Mouse (Mus musculus): ENCODE measurements around the gene Camk2n1.

DNA sequence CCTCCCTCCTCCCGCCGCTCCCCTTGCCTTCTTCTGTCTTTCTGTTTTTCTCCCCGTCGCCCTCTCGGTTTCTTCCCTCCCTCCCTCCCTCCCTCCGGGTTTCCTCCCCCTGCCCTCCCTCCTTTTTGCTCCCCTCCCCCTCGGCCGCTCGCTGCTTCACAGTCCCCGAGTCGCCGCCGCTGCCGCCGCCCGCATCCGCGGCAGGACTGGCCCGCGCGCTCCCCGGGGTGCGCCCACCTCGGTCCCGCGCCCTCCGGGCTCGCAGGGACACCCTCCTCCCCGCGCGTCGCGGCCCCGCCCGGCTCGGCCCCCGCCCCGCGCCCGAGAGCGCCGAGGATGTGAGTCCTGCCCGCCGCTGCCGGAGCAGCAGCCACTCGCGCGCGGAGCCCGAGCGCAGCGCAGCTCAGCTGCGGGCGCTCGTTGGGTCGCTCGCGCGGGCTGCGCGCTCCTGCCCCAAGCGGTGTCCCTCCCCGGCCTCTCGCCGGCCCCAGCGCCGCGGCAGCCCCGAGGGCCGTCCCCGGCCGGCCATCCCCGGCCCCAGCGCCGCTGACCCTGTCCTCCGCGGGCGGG is 542 bp downstream of the Camk2n1 start:
- TF ChIP-seq CTCF (IDR thresholded peaks at IDR 0.05) (no peak), POLR2A (IDR thresholded peaks at IDR 0.05; ENCODE audit: insufficient read depth, low read depth, low read length) (no peak), EP300 (IDR thresholded peaks at IDR 0.05; ENCODE audit: insufficient read depth, low read depth, low read length) (no peak)

All from heart, adult 2 months (tissue).